Mouse (Mus musculus) forebrain, embryonic 12.5 days (tissue): ENCODE measurements around the gene Pcsk6. TPM values are rescaled to one million over a fixed set of nuclear protein-coding genes. Genes with fewer than 3 reads are reported as not detected.

Source experiments
- ATAC-seq: fragments of 200-750 bp; cut with Nextera tagmentation; 2 replicates; pipeline ENCODE4 v1.8.0; 2017; ENCODE audit warnings: moderate TSS enrichment; ENCODE audit not compliant: low FRiP score
- H3K27ac ChIP-seq: fragments of 300-500 bp; sonication (generic); 2 replicates; pipeline ENCODE4 v1.5.1; 2016; ENCODE audit warnings: mild to moderate bottlenecking
- H3K27me3 ChIP-seq: fragments of 300-500 bp; sonication (generic); 2 replicates; pipeline ENCODE4 v1.6.1; 2016; ENCODE audit warnings: mild to moderate bottlenecking
- H3K36me3 ChIP-seq: fragments of 300-500 bp; sonication (generic); replicated peaks from 2 replicates; pipeline ENCODE4 v1.6.1; 2016; ENCODE audit warnings: mild to moderate bottlenecking
- H3K4me1 ChIP-seq: fragments of 300-500 bp; sonication (generic); 2 replicates; pipeline ENCODE4 v1.6.1; 2016
- H3K4me2 ChIP-seq: fragments of 300-500 bp; sonication (generic); 2 replicates; pipeline ENCODE4 v1.6.1; 2016; ENCODE audit warnings: mild to moderate bottlenecking, moderate library complexity
- H3K4me3 ChIP-seq: fragments of 300-500 bp; sonication (generic); replicated peaks from 2 replicates; pipeline ENCODE4 v1.5.1; 2016; ENCODE audit warnings: mild to moderate bottlenecking
- H3K9ac ChIP-seq: fragments of 300-500 bp; sonication (generic); 2 replicates; pipeline ENCODE4 v1.6.1; 2016; ENCODE audit warnings: mild to moderate bottlenecking
- H3K9me3 ChIP-seq: fragments of 300-500 bp; sonication (generic); 2 replicates; pipeline ENCODE4 v1.6.1; 2016
- WGBS: fragments of 180-500 bp; shearing (Covaris S2); methylation state at CpG from one replicate; pipeline ENCODE4 v1.1.7; 2016; 5-methylcytosine and 5-hydroxymethylcytosine counted together
- polyA plus RNA-seq: library from polyadenylated mRNA; unstranded; fragments of >200 nt; fragmentation: Nextera tagmentation; extraction: Ambion mirVana; gene quantifications from 2 replicates; pipeline ENCODE4 v1.2.1, GENCODE M21; 2016

The Pcsk6 gene
- polyA plus RNA-seq, 1 experiment from 2014 or later = 2.5 TPM

GRCm38 (mm10) chr7:65892264-65892828, 30.8 kb downstream of the Pcsk6 start:
- H3K4me3 ChIP-seq = no peak overlapping the region
- no peaks in the 10 kb centered on the region for H3K36me3 ChIP-seq
- H3K9ac ChIP-seq = no peak overlapping the region
- H3K27ac ChIP-seq = no peak overlapping the region
- H3K9me3 ChIP-seq = no peaks in the 10 kb centered on the region
- 55% methylated on average over 9 of the region's 9 CpGs for WGBS
- no peaks in the 10 kb centered on the region for H3K4me1 ChIP-seq
- no peak overlapping the region for H3K4me2 ChIP-seq
- H3K27me3 ChIP-seq = no peaks in the 10 kb centered on the region
- no peak for ATAC-seq

DNA sequence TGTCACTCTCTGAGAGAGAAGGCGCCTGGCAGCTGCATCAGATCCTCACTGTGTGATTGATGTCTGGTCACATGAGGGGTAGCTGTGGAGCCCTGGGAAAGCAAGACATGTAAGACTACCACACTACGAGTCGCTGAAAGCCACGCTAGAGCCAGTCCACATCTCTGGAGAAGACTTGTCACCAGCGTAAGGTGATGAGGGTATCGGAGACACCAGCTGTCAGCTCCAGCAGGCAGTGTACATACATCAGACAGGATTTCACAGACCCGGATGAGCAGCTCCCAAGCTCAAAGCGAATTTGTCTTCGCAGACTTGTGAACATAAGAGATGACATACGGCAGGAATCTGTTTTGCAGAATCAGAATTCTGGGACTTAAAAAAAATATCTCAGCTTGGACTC, 32.0 kb downstream of the Pcsk6 start:
- no peaks in the 10 kb centered on the region for H3K36me3 ChIP-seq
- 92% methylated on average over 10 of the region's 10 CpGs for WGBS
- ATAC-seq = no peak

GRCm38 (mm10) chr7:65895262-65895661, 33.7 kb downstream of the Pcsk6 start:
- no peak overlapping the region for H3K4me2 ChIP-seq
- H3K27ac ChIP-seq = no peak overlapping the region
- ATAC-seq = no peak
- H3K4me3 ChIP-seq = no peak overlapping the region
- 87% methylated on average over 5 of the region's 5 CpGs for WGBS
- H3K9ac ChIP-seq = no peak overlapping the region
- no peaks in the 10 kb centered on the region for H3K4me1 ChIP-seq
- H3K9me3 ChIP-seq = 0 out of 2 replicates have a peak, but pooled peaks cover 3% of the 10 kb centered on the region
- H3K36me3 ChIP-seq = no peaks in the 10 kb centered on the region
- H3K27me3 ChIP-seq = no peaks in the 10 kb centered on the region

More for the DNA sequence above, 32.0 kb downstream of the Pcsk6 start:
- H3K27me3 ChIP-seq = no peaks in the 10 kb centered on the region
- H3K27ac ChIP-seq = no peak overlapping the region
- H3K4me3 ChIP-seq = no peak overlapping the region
- H3K9ac ChIP-seq = no peak overlapping the region
- no peaks in the 10 kb centered on the region for H3K4me1 ChIP-seq
- no peak overlapping the region for H3K4me2 ChIP-seq
- H3K9me3 ChIP-seq = no peaks in the 10 kb centered on the region

DNA sequence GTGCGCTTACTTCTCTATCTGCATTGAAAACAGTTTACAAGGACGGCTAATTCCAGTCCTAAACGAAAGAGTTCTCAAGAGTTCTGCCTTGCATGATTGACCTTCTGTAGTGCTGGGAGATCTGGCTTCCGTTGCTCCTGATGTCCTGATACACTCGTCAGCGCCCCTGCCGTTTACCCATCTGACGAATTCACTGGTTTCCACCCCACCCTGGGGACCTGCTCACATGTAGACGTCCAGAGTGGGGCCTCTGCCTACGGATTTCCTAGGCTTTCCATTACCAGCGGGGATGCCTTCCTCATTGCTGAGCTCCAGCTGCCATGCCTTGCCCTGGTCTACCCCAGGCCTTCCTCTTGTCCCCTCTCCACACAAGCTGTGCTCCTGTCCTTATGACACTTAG, 39.7 kb downstream of the Pcsk6 start:
- Histone ChIP-seq H3K27ac (no peak overlapping the region), H3K27me3 (no peaks in the 10 kb centered on the region), H3K9ac (no peak overlapping the region), H3K4me3 (no peak overlapping the region), H3K4me1 (peaks cover 8% of the 10 kb centered on the region), H3K36me3 (no peaks in the 10 kb centered on the region), H3K9me3 (0 out of 2 replicates have a peak, but pooled peaks cover 3% of the 10 kb centered on the region), H3K4me2 (no peak overlapping the region)
- 88% methylated on average over 11 of the region's 11 CpGs for WGBS
- ATAC-seq = no peak

GRCm38 (mm10) chr7:65902471-65903180, 41.1 kb downstream of the Pcsk6 start:
- Histone ChIP-seq H3K4me2 (no peak overlapping the region), H3K9me3 (0 out of 2 replicates have a peak, but pooled peaks cover 3% of the 10 kb centered on the region), H3K4me3 (no peak overlapping the region), H3K4me1 (peaks cover 8% of the 10 kb centered on the region), H3K27ac (no peak overlapping the region), H3K9ac (no peak overlapping the region), H3K36me3 (no peaks in the 10 kb centered on the region), H3K27me3 (no peaks in the 10 kb centered on the region)
- no peak for ATAC-seq
- 65% methylated on average over 13 of the region's 13 CpGs for WGBS

DNA sequence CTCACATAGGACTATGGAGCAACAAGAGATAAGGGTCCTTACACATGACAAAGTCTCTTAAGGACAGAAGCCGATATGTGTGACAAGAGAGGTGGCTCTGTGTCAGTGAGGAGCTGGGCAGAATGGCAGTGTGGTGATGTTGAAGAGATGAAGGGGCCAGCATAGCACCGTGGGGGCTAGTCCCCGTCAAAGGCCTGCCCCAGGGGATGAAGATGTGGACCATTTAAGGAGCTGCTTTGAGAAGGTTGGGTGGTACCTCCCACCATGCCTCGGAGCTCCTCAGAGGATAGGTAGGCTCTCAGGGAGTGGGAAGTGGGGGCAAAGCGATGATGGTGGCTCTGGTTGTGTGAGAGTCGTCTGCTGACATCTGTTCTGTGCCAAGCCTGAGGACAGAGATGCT, 41.9 kb downstream of the Pcsk6 start:
- Histone ChIP-seq H3K4me3 (no peak overlapping the region), H3K4me1 (peaks cover 8% of the 10 kb centered on the region), H3K36me3 (no peaks in the 10 kb centered on the region), H3K27me3 (no peaks in the 10 kb centered on the region), H3K9ac (no peak overlapping the region), H3K9me3 (0 out of 2 replicates have a peak, but pooled peaks cover 3% of the 10 kb centered on the region), H3K4me2 (no peak overlapping the region), H3K27ac (no peak overlapping the region)
- WGBS = 88% methylated on average over 6 of the region's 6 CpGs
- ATAC-seq = no peak

- no peak for ATAC-seq
- H3K4me1 ChIP-seq = peaks cover 8% of the 10 kb centered on the region
- no peaks in the 10 kb centered on the region for H3K36me3 ChIP-seq
- no peaks in the 10 kb centered on the region for H3K27me3 ChIP-seq
- H3K27ac ChIP-seq = no peak overlapping the region
- WGBS = 86% methylated on average over 9 of the region's 9 CpGs
- H3K9ac ChIP-seq = no peak overlapping the region
- H3K9me3 ChIP-seq = no peaks in the 10 kb centered on the region
- no peak overlapping the region for H3K4me3 ChIP-seq
- no peak overlapping the region for H3K4me2 ChIP-seq
Measured at GRCm38 (mm10) chr7:65906528-65907272, 45.2 kb downstream of the Pcsk6 start.

DNA sequence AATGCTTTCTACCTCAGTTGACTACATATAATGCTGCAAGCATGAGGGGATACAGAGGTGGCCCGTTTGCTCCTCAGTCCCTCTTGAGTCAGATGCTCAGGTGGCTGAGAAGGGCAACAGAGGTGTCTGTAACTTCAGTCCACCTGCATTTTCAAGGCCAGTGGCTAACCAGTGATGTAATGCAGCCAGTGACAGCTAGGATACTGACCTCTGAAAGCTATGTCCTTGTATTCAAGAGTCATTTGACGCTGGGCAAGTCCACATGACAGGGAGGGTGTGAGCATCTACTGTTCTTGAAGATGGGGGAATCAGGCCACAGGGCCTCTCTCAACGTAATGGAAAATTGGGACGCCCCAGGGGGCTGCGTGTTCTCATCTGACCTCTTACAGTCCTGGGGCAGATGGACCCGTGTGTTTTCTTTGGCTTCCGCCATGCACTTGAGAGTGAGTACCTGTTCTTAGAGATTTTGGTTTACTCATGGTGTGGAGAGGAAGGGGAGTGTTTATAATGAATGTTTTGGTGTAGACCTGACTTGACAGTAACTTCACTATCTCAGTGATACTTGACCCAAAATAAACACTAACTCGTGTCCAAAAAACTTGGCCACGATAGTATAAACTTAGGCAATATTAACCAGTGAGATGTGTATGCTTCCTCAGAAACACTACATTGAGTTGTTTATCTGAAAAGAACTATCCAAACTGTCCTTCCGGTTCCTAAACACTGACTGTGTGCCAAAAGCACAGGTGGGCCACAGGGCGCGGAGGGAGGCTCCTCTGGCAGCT, 48.0 kb downstream of the Pcsk6 start:
- Histone ChIP-seq H3K27ac (no peak overlapping the region), H3K27me3 (no peaks in the 10 kb centered on the region), H3K36me3 (no peaks in the 10 kb centered on the region), H3K4me3 (no peak overlapping the region), H3K9ac (no peak overlapping the region), H3K4me2 (no peak overlapping the region), H3K4me1 (no peaks in the 10 kb centered on the region), H3K9me3 (no peaks in the 10 kb centered on the region)
- WGBS = 88% methylated on average over 12 of the region's 12 CpGs
- ATAC-seq = no peak

DNA sequence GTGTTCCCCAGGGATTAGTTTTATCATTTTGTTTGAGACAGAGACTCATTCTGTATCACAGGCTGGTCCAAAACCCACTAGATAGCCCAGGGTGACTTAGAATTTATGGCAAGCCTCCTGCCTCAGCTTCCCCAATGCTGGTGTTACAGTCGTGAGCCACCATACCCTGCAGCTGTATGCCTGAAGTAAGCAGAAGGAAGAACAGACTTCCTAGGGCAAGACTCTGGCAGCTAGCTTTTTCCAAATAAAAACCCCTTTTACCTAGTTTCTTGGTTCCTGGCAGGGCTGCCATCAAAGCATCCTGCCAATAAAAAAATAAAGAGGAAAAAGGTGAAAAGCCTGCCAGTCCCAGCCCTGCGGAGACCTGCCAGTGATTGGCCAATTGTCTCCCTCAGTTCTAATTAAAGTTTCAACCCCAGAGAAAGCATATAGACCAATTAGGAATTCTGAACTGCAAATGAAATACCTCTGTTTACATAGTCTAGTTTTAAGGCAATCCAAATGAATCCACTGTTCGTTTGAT, 51.6 kb downstream of the Pcsk6 start:
- H3K27me3 ChIP-seq = no peaks in the 10 kb centered on the region
- ATAC-seq = no peak
- no peak overlapping the region for H3K9ac ChIP-seq
- no peak overlapping the region for H3K4me2 ChIP-seq
- H3K27ac ChIP-seq = no peak overlapping the region
- no peaks in the 10 kb centered on the region for H3K4me1 ChIP-seq
- H3K9me3 ChIP-seq = no peaks in the 10 kb centered on the region
- H3K36me3 ChIP-seq = no peaks in the 10 kb centered on the region
- H3K4me3 ChIP-seq = no peak overlapping the region
- 68% methylated on average over 3 of the region's 3 CpGs for WGBS

- no peak overlapping the region for H3K27ac ChIP-seq
- 82% methylated on average over 11 of the region's 11 CpGs for WGBS
- 0 out of 2 replicates have a peak, but pooled peaks cover 7% of the 10 kb centered on the region for H3K4me1 ChIP-seq
- no peaks in the 10 kb centered on the region for H3K36me3 ChIP-seq
- H3K9me3 ChIP-seq = no peaks in the 10 kb centered on the region
- H3K4me3 ChIP-seq = no peak overlapping the region
- no peak overlapping the region for H3K9ac ChIP-seq
- ATAC-seq = no peak
- no peak overlapping the region for H3K4me2 ChIP-seq
- no peaks in the 10 kb centered on the region for H3K27me3 ChIP-seq
Measured at GRCm38 (mm10) chr7:65914761-65915301, 53.3 kb downstream of the Pcsk6 start.

- Histone ChIP-seq H3K36me3 (no peaks in the 10 kb centered on the region), H3K27ac (no peak overlapping the region), H3K4me1 (0 out of 2 replicates have a peak, but pooled peaks cover 7% of the 10 kb centered on the region), H3K9ac (no peak overlapping the region), H3K27me3 (no peaks in the 10 kb centered on the region), H3K9me3 (no peaks in the 10 kb centered on the region), H3K4me3 (no peak overlapping the region), H3K4me2 (no peak overlapping the region)
- no peak for ATAC-seq
- 95% methylated on average over 7 of the region's 7 CpGs for WGBS
Measured at GRCm38 (mm10) chr7:65915821-65916220, 54.3 kb downstream of the Pcsk6 start.
